Mouse (Mus musculus): ENCODE measurements at regions not wholly inside any gene's neighbourhood (a gene's known extent, or its start where the extent isn't known, plus 50 kb on each side); places are given as distances from the start of the nearest gene placed in this dataset.
"Not testable (repeated sequence)": the region's sequence is repeated elsewhere in the genome, so short reads cannot be mapped to it uniquely, and the experiment has no call there.

- ATAC-seq (ENCODE audit: low read depth): no peak
- 61% methylated on average over 1 of the region's 1 CpGs for WGBS (ENCODE audit: insufficient replicate concordance)
- no peak for DNase-seq
These were observed 249.4 kb upstream of the Akr1e1 start for GRCm38 (mm10) chr13:4858341-4858740.

DNA sequence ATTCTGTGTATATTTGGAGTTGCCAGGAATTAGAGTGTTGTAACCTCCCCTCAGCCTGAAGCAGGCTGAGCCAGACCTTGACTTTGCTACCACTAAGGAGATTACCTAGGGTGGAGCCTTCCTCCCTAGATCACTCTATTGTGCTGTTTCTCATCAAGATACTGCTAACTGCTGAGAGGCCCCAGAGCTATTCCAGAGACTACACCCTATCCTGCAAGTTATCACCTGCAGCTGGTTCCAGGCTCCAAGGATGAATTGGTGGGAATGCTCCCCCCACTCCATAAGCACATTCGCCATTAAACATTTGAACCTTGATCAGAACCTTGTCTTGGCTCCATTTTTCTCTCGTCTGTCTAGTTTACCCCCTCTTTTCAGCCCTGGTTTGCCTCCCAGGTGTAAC, 230.5 kb upstream of the Akr1e1 start:
- not testable (repeated sequence) for H3K4me1 ChIP-seq (replicated peaks); ATAC-seq (ENCODE audit: low read depth); H3K27me3 ChIP-seq; H3K4me3 ChIP-seq (replicated peaks); H3K4me2 ChIP-seq; H3K9ac ChIP-seq; H3K27ac ChIP-seq; H3K9me3 ChIP-seq (replicated peaks); H3K36me3 ChIP-seq; DNase-seq
- WGBS (ENCODE audit: insufficient replicate concordance): 62% methylated on average over 2 of the region's 2 CpGs

More at GRCm38 (mm10) chr13:4858341-4858740, 249.4 kb upstream of the Akr1e1 start:
- Histone ChIP-seq H3K4me3 (replicated peaks) (no peak overlapping the region), H3K9me3 (replicated peaks) (no peaks in the 10 kb centered on the region), H3K4me1 (replicated peaks) (no peaks in the 10 kb centered on the region), H3K4me2 (no peak overlapping the region), H3K9ac (no peak overlapping the region), H3K27me3 (no peaks in the 10 kb centered on the region), H3K27ac (no peak overlapping the region), H3K36me3 (no peaks in the 10 kb centered on the region)

GRCm38 (mm10) chr13:4826756-4827155, 217.8 kb upstream of the Akr1e1 start:
- Histone ChIP-seq H3K9me3 (replicated peaks) (no peaks in the 10 kb centered on the region), H3K27me3 (no peaks in the 10 kb centered on the region), H3K4me2 (no peak overlapping the region), H3K4me1 (replicated peaks) (no peaks in the 10 kb centered on the region), H3K27ac (no peak overlapping the region), H3K9ac (no peak overlapping the region), H3K36me3 (no peaks in the 10 kb centered on the region), H3K4me3 (replicated peaks) (no peak overlapping the region)
- ATAC-seq (ENCODE audit: low read depth): no peak
- no peak for DNase-seq
- WGBS (ENCODE audit: insufficient replicate concordance): 62% methylated on average over 3 of the region's 3 CpGs

DNA sequence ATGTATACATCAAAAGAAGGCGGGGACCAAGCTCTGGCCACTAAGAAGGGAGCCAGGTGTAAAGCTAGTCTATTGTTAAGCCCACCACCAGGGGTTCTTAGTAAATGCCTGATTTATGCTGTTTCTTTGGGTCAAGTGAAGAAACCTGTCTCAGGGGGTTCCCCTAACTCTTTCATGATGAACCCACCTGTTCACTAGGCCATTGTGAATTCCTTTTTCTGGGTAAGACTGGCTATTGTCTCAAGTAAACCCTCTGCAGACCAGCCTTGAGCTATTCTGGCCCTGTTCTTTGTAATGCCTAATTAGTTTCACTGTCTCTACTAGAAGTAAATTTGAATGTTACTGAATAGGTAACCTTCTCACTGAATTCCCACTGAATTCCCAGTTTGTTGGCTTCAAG, 216.8 kb upstream of the Akr1e1 start:
- H3K4me1 ChIP-seq (replicated peaks); H3K4me2 ChIP-seq; H3K9me3 ChIP-seq (replicated peaks); H3K4me3 ChIP-seq (replicated peaks); H3K27me3 ChIP-seq; H3K27ac ChIP-seq; ATAC-seq (ENCODE audit: low read depth); DNase-seq; H3K36me3 ChIP-seq; H3K9ac ChIP-seq: not testable (repeated sequence)
- 65% methylated on average over 1 of the region's 1 CpGs for WGBS (ENCODE audit: insufficient replicate concordance)

- Histone ChIP-seq H3K4me2 (no peak overlapping the region), H3K27me3 (no peaks in the 10 kb centered on the region), H3K9ac (no peak overlapping the region), H3K36me3 (no peaks in the 10 kb centered on the region), H3K27ac (no peak overlapping the region), H3K9me3 (replicated peaks) (no peaks in the 10 kb centered on the region), H3K4me1 (replicated peaks) (no peaks in the 10 kb centered on the region), H3K4me3 (replicated peaks) (no peak overlapping the region)
- 67% methylated on average over 2 of the region's 2 CpGs for WGBS (ENCODE audit: insufficient replicate concordance)
- no peak for ATAC-seq (ENCODE audit: low read depth)
- no peak for DNase-seq
These were observed 197.9 kb upstream of the Akr1e1 start for GRCm38 (mm10) chr13:4806876-4807275.

DNA sequence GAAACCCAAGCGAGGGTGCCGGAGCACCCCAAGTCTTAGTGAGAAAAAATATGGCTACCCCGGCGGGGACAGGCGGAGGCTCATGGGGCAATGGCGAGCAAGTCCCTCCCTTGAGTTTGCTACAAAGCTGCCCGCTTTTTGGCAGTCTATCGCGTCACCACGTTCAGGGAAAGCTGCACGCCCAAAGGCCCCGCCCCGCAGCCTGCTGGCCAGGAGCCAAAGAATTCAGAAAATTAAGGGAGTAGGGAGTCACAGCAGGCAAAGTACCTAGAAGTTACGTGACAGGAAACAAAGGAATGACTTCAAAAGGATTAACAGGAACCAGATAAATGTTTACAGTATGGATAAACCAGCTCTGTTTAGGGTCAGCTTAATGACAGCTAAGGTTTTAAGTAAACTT, 191.7 kb upstream of the Akr1e1 start:
- Histone ChIP-seq H3K9me3 (replicated peaks) (no peaks in the 10 kb centered on the region), H3K9ac (no peak overlapping the region), H3K36me3 (no peaks in the 10 kb centered on the region), H3K4me3 (replicated peaks) (no peak overlapping the region), H3K27me3 (no peaks in the 10 kb centered on the region), H3K4me1 (replicated peaks) (no peaks in the 10 kb centered on the region), H3K4me2 (no peak overlapping the region), H3K27ac (no peak overlapping the region)
- ATAC-seq (ENCODE audit: low read depth) (no peak), DNase-seq (no peak)
- WGBS (ENCODE audit: insufficient replicate concordance): 72% methylated on average over 14 of the region's 14 CpGs

- H3K9ac ChIP-seq: no peak overlapping the region
- WGBS (ENCODE audit: insufficient replicate concordance): 54% methylated on average over 2 of the region's 2 CpGs
- ATAC-seq (ENCODE audit: low read depth) (no peak), DNase-seq (no peak)
- no peak overlapping the region for H3K27ac ChIP-seq
- H3K27me3 ChIP-seq: no peaks in the 10 kb centered on the region
- no peaks in the 10 kb centered on the region for H3K4me1 ChIP-seq (replicated peaks)
- no peak overlapping the region for H3K4me3 ChIP-seq (replicated peaks)
- H3K36me3 ChIP-seq: no peaks in the 10 kb centered on the region
- no peak overlapping the region for H3K4me2 ChIP-seq
- H3K9me3 ChIP-seq (replicated peaks): no peaks in the 10 kb centered on the region
These were observed 182.2 kb upstream of the Akr1e1 start for GRCm38 (mm10) chr13:4791139-4791538.

DNA sequence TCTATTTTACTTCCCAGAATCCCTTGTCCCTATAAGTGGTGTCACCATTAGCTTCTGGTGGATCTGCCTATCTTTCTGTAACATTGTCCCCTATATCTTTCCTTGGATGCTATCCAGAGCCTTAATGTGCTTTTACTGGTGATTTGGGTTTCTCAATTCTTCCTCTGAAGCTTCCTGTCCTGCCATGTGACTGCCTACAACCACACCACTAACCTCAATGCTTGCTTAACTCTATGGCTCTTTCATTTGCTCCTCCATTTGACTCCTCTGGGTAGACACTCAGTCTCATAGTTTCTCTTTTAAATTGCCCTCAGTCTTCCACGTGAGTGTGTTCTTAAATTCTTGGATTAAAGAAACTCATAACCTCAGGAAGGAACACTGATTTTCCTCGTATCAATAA, 181.4 kb upstream of the Akr1e1 start:
- H3K4me3 ChIP-seq (replicated peaks): no peak overlapping the region
- 43% methylated on average over 2 of the region's 2 CpGs for WGBS (ENCODE audit: insufficient replicate concordance)

GRCm38 (mm10) chr13:4783290-4783689, 174.3 kb upstream of the Akr1e1 start:
- no peak for DNase-seq
- Histone ChIP-seq H3K4me2 (no peak overlapping the region), H3K27ac (no peak overlapping the region), H3K9me3 (replicated peaks) (no peaks in the 10 kb centered on the region), H3K27me3 (no peaks in the 10 kb centered on the region), H3K4me3 (replicated peaks) (no peak overlapping the region), H3K4me1 (replicated peaks) (no peaks in the 10 kb centered on the region), H3K9ac (no peak overlapping the region), H3K36me3 (no peaks in the 10 kb centered on the region)
- 43% methylated on average over 3 of the region's 3 CpGs for WGBS (ENCODE audit: insufficient replicate concordance)
- no peak for ATAC-seq (ENCODE audit: low read depth)

More for the DNA sequence above, 181.4 kb upstream of the Akr1e1 start:
- Histone ChIP-seq H3K36me3 (no peaks in the 10 kb centered on the region), H3K27me3 (no peaks in the 10 kb centered on the region), H3K9me3 (replicated peaks) (no peaks in the 10 kb centered on the region), H3K27ac (no peak overlapping the region), H3K4me1 (replicated peaks) (no peaks in the 10 kb centered on the region), H3K4me2 (no peak overlapping the region), H3K9ac (no peak overlapping the region)
- no peak for DNase-seq
- no peak for ATAC-seq (ENCODE audit: low read depth)

DNA sequence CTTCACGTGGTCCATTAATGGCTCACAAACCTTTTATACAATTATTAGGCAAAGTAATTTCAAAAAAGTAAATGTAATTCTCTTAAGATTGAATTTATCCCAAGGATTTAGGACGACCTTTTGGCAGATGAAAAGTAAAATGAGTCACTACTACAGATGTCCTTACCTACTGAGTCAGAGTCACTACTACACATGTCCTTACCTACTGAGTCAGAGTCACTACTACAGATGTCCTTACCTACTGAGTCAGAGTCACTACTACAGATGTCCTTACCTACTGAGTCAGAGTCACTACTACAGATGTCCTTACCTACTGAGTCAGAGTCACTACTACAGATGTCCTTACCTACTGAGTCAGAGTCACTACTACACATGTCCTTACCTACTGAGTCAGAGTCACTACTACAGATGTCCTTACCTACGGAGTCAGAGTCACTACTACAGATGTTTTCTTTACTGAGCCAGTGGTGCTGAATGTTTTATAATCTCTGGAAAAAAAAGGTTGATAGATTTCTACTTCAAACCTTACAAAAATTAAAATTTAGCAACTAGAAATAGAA, 169.4 kb upstream of the Akr1e1 start:
- ATAC-seq (ENCODE audit: low read depth): not testable (repeated sequence)
- WGBS (ENCODE audit: insufficient replicate concordance): 43% methylated on average over 3 of the region's 3 CpGs

GRCm38 (mm10) chr13:4776855-4777254, 167.9 kb upstream of the Akr1e1 start:
- H3K27me3 ChIP-seq: no peaks in the 10 kb centered on the region
- H3K27ac ChIP-seq: no peak overlapping the region
- 21% methylated on average over 4 of the region's 4 CpGs for WGBS (ENCODE audit: insufficient replicate concordance)
- no peak overlapping the region for H3K4me2 ChIP-seq
- H3K9me3 ChIP-seq (replicated peaks): no peaks in the 10 kb centered on the region
- DNase-seq (no peak), ATAC-seq (ENCODE audit: low read depth) (no peak)
- H3K4me1 ChIP-seq (replicated peaks): no peaks in the 10 kb centered on the region
- no peaks in the 10 kb centered on the region for H3K36me3 ChIP-seq
- H3K4me3 ChIP-seq (replicated peaks): no peak overlapping the region
- H3K9ac ChIP-seq: no peak overlapping the region

More for the DNA sequence above, 169.4 kb upstream of the Akr1e1 start:
- not testable (repeated sequence) for DNase-seq; H3K4me1 ChIP-seq (replicated peaks); H3K27me3 ChIP-seq; H3K4me3 ChIP-seq (replicated peaks); H3K9ac ChIP-seq; H3K27ac ChIP-seq; H3K9me3 ChIP-seq (replicated peaks); H3K4me2 ChIP-seq; H3K36me3 ChIP-seq

GRCm38 (mm10) chr13:4772324-4772723, 163.3 kb upstream of the Akr1e1 start:
- DNase-seq (no peak), ATAC-seq (ENCODE audit: low read depth) (no peak)
- Histone ChIP-seq H3K27ac (no peak overlapping the region), H3K27me3 (no peaks in the 10 kb centered on the region), H3K9ac (no peak overlapping the region), H3K4me3 (replicated peaks) (no peak overlapping the region), H3K9me3 (replicated peaks) (no peaks in the 10 kb centered on the region), H3K36me3 (no peaks in the 10 kb centered on the region), H3K4me2 (no peak overlapping the region), H3K4me1 (replicated peaks) (no peaks in the 10 kb centered on the region)
- WGBS (ENCODE audit: insufficient replicate concordance): 54% methylated on average over 2 of the region's 2 CpGs

Measured in liver, embryonic 13.5 days (tissue).